Mouse (Mus musculus) adrenal gland, adult 18-20 months (tissue): ENCODE data around the gene Mrpl23. TPM values are rescaled to one million over a fixed set of nuclear protein-coding genes. Genes with fewer than 3 reads are reported as not detected.

Experiments used
- DNase-seq, 2 experiments: peaks; one replicate each; pipeline ENCODE4 v3.0.0; 2021 to 2022; ENCODE audit warnings: low spot score in 2 of 2
- long read RNA-seq, 2 experiments: library from polyadenylated mRNA; stranded (forward); transcript quantifications; one replicate each; pipeline ENCODE4 v2.0.0; 2021
- total RNA-seq, 2 experiments: library from RNA; stranded (reverse); gene quantifications; 1 replicate in 1 of 2; 2 replicates in 1 of 2; pipeline ENCODE4 v1.2.3; 2021

Mrpl23 gene
- total RNA-seq, result 1 to 10 TPM; 2.9 to 3.0 TPM
- long read RNA-seq, experiment 1, transcript Mrpl23-201 (5 exons, 692 nt), result major isoform, 7 of 12 reads
- long read RNA-seq, experiment 1, partial matches to known transcripts, result 2 of 12 reads
- long read RNA-seq, experiment 1, other reads (novel, unspliced or antisense), result 2 of 12 reads
- long read RNA-seq, experiment 2, transcript Mrpl23-201 (5 exons, 692 nt), result major isoform, 54 of 60 reads
- long read RNA-seq, experiment 2, partial matches to known transcripts, result 4 of 60 reads
- long read RNA-seq, experiment 2, other reads (novel, unspliced or antisense), result 1 of 60 reads

DNA sequence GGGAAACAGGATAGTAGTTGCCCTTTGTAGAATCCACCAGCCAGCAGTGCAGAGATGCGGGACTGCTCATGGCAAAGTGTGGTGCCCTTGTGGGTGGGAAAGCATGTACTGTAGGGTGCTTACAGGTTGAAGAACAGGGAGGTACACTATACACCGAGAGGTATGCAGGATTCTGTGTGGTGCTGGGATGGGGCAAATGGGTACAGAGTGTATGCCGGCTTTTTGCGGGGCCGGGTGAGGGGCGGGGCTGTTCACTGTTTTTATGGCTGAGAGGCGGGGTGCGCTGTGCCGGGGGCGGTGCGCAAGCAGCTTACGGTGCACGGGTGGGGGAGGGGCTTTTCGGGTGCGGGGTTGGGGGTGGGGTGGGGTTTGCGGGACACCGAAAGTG is at the start of gene Mrpl23:
TSS of gene Mrpl23 (plus strand) at position 16 of the 388 bp plus-strand sequence.
- DNase-seq, result no peak

DNA sequence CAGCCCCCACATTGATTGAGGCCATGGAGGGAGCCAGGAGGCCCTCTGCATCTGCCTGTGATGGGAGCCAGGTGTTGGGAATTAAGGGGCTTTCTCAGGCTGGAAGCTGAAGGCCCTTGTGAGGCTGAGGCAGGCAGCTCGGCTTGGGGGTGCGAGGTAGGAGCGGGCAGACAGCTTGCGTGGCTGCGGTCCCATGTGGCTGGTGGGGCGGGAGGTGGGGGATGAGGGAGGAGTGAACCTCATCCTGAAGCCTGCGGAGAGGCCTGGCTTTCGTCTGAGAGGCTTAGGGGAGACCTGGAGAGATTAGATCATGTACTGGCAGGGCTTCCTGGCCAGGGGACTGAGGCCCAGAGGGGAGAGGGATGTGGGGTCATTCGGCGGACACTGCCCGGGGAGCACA is 49.4 kb upstream of the Mrpl23 start:
- DNase-seq, result no peak

GRCm38 (mm10) chr7:142484780-142485179 is 47.7 kb upstream of the Mrpl23 start:
- no peak for DNase-seq

- DNase-seq, result no peak
Observed at GRCm38 (mm10) chr7:142486751-142487162, 45.7 kb upstream of the Mrpl23 start.

DNA sequence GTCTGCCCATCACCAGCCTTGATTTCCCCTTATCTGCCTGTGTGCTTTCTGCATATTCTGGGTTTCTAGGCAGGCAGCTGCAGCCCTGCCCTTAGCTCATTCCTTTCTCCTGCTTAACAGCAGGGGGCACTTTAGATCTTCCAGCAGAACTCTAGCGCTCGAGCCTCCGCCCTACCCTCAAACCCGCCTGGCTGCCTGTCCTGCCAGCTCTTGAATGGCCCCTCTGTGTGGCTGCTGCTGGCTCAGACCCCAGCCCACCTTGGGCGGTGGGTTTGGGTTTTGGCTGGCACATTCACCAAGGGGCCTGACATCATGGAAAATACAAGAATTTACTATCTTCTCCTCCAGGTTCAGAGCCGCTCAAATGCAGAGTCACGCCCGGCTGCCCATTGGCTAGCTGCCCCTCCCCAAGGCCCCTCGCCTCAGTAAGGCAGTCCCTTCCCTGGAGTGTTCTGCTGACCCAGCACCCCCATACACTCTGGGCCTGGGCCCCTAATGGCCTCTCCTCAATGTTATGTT is 45.1 kb upstream of the Mrpl23 start:
- DNase-seq, result no peak

DNA sequence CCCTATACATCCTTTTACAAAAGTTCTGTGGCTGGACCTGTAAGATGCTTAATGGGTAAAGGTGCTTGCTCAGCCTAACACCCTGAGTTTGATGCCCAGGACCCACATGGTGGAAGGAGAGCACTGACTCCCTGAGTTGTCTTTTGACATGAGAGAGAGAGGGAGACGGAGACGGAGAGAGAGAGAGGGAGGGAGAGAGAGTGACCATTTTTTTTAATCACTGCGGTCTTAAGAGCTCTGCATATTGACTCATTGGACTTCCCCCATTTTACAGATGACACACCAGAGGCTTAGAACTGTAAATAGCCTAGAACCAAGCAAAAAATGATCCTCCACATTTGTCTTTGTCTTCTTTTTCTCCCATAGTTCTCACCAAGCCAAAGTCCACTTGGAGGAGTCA is 44.4 kb upstream of the Mrpl23 start:
- no peak for DNase-seq

DNA sequence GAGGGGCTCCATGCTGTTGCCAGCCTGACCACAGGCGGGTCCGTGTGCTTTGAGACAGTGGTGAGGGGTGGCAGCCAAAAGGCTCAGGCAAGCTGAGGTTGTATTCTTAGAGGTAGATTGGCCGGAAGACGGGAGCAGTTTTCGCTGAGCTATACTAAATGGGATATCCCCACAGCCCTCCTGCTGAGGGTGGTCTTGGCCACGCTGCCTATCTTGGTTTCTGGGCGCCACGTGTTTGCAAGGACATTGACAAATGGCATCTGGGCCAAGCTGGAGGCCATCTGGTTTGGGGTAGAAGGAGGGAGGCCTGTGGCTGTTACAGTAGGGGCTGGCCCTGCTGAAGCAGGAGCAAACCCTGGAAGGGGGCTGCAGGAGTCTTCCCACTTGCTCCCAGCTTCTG is 39.0 kb upstream of the Mrpl23 start:
- no peak for DNase-seq

- no peak for DNase-seq
Observed at GRCm38 (mm10) chr7:142496158-142496557, 36.3 kb upstream of the Mrpl23 start.

GRCm38 (mm10) chr7:142496800-142497199 is 35.7 kb upstream of the Mrpl23 start:
- no peak for DNase-seq

- no peak for DNase-seq
Observed at GRCm38 (mm10) chr7:142497775-142498174, 34.7 kb upstream of the Mrpl23 start.

DNA sequence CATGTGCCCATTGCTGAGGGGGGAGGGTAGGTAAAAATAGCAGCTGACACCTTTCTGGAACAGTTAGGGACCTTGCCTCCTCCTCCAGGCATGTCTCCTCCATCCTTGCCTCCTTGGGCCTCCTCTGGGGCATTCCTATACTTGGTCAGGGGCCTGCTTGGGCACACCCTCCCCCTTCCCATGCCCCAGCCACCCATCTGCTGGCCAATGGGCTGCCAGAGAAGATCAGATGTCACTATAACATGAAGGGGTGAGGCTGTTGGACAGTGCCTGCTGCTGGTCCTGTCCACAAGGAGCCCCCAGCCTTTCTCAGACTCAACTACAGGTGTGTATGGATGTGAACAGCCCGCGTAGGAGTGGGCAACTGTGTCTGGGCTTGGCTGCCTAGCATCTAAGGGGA is 33.9 kb upstream of the Mrpl23 start, which contains the start of gene Tnnt3:
TSS of gene Tnnt3 (plus strand) at position 262 of the 400 bp plus-strand sequence.
- no peak for DNase-seq

GRCm38 (mm10) chr7:142499010-142499721 is 33.3 kb upstream of the Mrpl23 start:
- DNase-seq, result no peak

DNA sequence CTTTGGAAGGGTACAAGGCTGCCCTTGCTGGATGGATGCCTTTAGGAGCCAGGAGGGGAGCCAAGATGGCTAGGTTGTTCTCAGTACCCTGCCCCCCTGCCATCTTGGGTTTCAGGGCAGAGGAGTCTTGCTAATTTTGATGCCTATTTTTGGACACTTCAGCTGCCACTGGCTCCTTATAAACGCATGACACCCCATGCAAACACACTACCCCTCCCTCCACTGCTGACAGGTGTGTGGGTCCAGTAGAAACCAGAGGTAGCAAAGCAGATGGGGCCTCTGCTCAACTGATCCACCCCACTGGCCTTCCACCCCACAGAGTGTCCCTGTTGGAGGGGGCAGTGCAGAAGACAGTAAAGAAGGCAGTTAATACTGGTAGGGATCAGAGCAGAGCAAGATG is 32.5 kb upstream of the Mrpl23 start:
- no peak for DNase-seq

DNA sequence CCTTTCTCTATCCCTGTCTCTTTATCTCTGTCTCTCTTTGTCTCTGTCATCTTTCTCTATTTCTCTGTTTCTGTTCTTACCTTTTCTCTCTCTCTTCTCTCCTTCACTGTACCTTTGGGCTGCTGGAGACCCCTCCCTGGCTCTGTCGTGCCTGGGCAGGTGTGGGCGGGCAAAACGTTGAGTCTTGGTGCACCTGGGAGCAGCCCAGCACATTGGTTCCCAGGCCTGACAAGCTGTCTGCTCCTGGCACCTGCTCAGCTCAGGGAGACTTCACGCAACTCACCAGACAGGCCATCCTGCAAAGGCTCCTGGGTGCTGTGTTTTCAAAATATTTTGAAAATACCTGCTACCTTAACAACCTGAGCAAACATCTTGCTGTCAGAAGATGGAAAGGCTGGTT is 29.3 kb upstream of the Mrpl23 start:
- no peak for DNase-seq

GRCm38 (mm10) chr7:142505942-142506341 is 26.5 kb upstream of the Mrpl23 start:
- no peak for DNase-seq

GRCm38 (mm10) chr7:142506501-142506900 is 26.0 kb upstream of the Mrpl23 start:
- no peak for DNase-seq

GRCm38 (mm10) chr7:142507453-142507852 is 25.0 kb upstream of the Mrpl23 start:
- no peak for DNase-seq

- no peak for DNase-seq
Observed at GRCm38 (mm10) chr7:142509518-142509917, 23.0 kb upstream of the Mrpl23 start.

DNA sequence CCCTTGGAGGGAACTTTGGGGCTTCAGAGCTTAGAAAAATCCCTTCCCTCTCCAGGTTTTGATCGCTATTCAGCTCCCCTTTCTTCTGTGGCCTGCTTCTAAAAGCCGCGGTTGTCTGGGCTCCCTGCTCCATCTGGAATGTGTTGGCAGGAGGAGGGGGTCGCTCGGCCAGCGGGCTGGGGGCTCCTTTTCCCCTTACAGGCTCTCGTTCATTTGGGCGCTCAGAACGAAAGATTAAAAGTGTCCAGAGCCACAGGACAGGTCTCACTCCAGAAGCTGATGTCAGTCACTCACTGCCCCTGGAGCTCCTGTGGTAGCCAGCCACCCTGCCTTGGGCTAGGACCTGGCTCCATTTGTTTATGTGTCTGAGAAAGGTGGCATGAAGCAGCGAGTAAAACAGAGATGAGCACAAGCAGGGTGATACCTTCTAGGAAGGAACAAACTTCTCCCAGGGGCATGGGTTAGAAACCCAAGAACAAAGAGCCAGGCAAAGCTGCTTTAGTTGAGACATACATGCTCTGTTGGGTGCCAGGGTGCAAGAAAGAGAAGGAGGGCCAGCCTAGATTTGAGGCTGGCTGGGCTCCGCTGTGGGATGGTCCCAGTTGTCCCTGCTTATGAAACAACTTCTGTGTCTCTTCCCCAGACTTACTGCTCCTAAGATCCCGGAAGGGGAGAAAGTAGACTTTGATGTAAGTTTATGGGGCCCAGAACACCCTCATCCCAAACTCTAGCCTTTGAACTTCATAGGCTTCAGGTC is 22.3 kb upstream of the Mrpl23 start:
- no peak for DNase-seq

GRCm38 (mm10) chr7:142514048-142514447 is 18.4 kb upstream of the Mrpl23 start:
- DNase-seq, result no peak

DNA sequence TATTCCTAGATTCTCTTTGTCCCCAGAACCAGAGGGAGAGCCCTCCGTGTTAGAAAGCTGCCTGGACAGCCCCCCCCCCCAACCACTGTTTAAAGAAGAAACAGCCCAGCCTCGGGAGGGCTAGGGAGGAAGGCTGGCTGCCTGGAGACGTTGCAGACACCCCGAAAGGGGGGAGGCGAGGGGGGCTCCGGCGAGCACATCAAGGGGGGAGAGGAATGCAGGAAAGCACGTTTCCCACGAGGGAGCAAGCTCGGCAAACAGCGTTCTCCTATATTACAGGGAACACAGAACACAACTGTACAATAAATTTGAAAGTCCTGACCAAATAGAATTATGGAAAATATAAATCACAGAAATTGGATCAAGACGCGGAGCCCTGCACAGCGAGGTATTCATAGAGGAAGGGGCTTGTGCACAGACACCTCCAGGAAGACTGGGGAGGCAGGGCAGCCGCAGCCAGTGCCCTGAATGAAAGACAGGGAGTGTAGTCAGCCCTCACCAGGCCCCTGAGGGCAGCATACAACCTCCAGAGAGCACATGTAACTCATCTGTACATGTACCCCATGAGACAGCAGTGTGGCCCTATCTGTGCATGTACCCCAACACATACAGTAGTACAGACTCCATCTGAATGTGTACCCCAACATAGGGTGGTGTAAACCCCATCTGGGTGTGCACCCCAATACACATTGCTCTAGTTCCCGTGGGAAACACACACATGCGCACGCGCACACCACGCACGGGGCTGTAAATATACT is 16.1 kb upstream of the Mrpl23 start:
- no peak for DNase-seq
